Mouse (Mus musculus): ENCODE results near the gene Zfp217.

DNA sequence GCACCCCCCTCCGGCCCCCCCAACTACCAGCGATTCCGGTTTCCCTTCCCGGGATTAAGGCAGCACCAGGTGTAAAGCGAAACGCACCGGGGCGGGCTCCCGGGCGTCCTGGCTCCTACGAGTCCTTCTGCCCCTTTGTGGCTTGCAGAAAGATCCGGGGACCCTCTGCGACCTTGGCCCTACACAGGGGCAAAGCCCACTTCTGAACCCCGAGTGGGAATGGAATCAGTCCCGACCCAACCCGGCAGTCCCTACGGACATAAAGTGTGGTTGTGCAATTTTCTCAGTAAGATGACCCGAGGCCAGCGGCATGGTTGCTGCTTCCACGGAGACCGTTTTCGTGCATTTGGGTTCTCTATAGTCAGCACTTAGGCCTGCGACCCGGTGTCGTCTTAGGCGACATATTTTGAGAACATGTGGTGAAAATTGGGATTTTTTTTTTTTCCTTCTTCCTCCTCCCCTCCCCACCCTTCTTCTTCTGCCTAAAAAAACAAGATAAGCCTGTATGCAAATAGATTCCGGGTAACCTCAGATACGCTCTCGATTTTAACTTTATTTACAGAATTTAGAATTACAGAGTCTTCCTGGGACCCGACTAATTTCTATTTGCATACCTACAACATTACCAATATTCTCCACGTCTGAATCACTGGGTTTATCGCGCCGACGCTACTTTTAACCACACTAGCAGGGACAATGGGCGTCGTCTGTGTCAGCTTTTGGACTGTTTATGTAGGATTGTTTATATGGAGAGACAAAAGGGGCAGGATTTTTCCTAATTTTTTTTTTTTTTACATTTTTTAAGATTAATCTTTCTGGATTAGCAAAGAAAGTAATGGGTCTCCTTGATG lies 5.7 kb upstream of the Zfp217 start:
- TF ChIP-seq POLR2A (IDR thresholded peaks at IDR 0.05; ENCODE audit: control insufficient read depth, extremely low read depth, insufficient read depth, low read length, poor library complexity) (no peak), CTCF (IDR thresholded peaks at IDR 0.05; ENCODE audit: borderline replicate concordance, control insufficient read depth, extremely low read depth, insufficient read depth, low read length, poor library complexity) (no peak)
